Mouse (Mus musculus) brain, embryonic 14.5 days (tissue): ENCODE results near the gene Kcnd3.

Source experiments
- CTCF ChIP-seq: fragments of 200-500 bp; IDR thresholded peaks from 2 replicates; pipeline ENCODE4 v1.5.1; 2012; ENCODE audit warnings: inconsistent platforms, mild to moderate bottlenecking, moderate library complexity, borderline replicate concordance; ENCODE audit not compliant: insufficient read depth, insufficient read length; ENCODE audit errors: extremely low read depth
- POLR2A ChIP-seq: fragments of 200-500 bp; IDR thresholded peaks from 2 replicates; pipeline ENCODE4 v1.6.1; 2012; ENCODE audit warnings: mild to moderate bottlenecking, inconsistent platforms, borderline replicate concordance; ENCODE audit not compliant: poor library complexity, insufficient read depth, insufficient read length, severe bottlenecking; ENCODE audit errors: extremely low read depth

DNA sequence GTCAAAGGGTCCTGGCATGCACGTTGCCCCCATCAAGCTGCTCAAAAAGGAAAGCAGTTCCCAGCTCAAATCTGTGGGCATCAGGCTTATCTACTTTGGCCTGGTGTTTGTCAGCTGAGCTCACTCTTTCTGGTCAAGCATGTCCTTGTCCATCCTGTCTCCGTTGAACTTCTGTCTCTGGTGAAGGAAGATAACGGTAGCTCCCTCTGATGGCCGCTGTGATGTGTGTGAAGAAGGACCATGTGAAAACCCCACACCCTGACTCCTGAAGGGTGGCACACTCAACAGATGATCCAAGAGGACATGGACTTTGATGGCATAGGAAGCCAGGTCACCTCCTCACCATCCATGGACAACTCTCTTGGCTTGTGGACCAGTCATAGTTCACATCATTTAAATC is 266.6 kb downstream of the Kcnd3 start:
- TF ChIP-seq CTCF (no peak), POLR2A (no peak)
